Mouse (Mus musculus): ENCODE measurements around the gene Zer1. TPM values are rescaled to one million over a fixed set of nuclear protein-coding genes. Genes with fewer than 3 reads are reported as not detected.
"Not testable (repeated sequence)": the region's sequence is repeated elsewhere in the genome, so short reads cannot be mapped to it uniquely, and the experiment has no call there.

Zer1 gene
- polyA plus RNA-seq, 1 experiment from 2014 or later = 2.5 TPM

- Histone ChIP-seq H3K9ac (ENCODE audit: low read depth, low read length) (no peak overlapping the region), H3K36me3 (ENCODE audit: control insufficient read depth, insufficient read depth) (peaks cover 11% of the 10 kb centered on the region), H3K27me3 (ENCODE audit: control insufficient read depth, insufficient read depth, low read depth, low read length) (no peaks in the 10 kb centered on the region), H3K27ac (ENCODE audit: low read length) (no peak overlapping the region), H3K4me1 (ENCODE audit: control insufficient read depth, low read depth, low read length) (no peaks in the 10 kb centered on the region), H3K9me3 (replicated peaks; ENCODE audit: control insufficient read depth, low read length) (no peaks in the 10 kb centered on the region), H3K4me2 (ENCODE audit: low read depth, low read length) (no peak overlapping the region), H3K4me3 (ENCODE audit: low read depth, low read length) (no peak overlapping the region)
- 78% methylated on average over 8 of the region's 8 CpGs for WGBS (ENCODE audit: insufficient replicate concordance)
- no peak for ATAC-seq (ENCODE audit: low read depth)
These were observed 28.2 kb upstream of the Zer1 start for GRCm38 (mm10) chr2:30152616-30153015.

DNA sequence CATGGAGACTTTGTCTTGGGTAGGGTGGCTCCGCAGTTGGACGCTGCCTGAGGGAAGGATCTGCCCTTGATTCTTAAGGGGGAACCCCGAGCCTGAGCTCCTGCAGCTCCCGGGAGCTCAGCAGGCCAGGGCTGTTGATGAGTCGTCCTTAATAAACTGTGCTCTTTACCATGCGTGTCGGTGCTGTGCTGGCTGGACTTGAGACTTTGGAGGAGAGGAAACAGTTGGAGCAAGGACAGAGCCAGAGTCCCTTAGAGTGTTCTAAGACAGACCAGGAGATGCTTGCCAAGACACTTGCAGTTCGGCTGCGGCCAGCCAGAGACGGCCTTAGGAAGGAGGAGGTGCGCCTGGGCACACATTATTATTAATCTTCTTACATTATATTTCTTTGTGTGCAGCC lies 27.5 kb upstream of the Zer1 start:
- Histone ChIP-seq H3K36me3 (ENCODE audit: control insufficient read depth, insufficient read depth) (peaks cover 17% of the 10 kb centered on the region), H3K4me3 (ENCODE audit: low read depth, low read length) (no peak overlapping the region), H3K9ac (ENCODE audit: low read depth, low read length) (no peak overlapping the region), H3K9me3 (replicated peaks; ENCODE audit: control insufficient read depth, low read length) (no peaks in the 10 kb centered on the region), H3K4me1 (ENCODE audit: control insufficient read depth, low read depth, low read length) (no peaks in the 10 kb centered on the region), H3K4me2 (ENCODE audit: low read depth, low read length) (no peak overlapping the region), H3K27ac (ENCODE audit: low read length) (no peak overlapping the region), H3K27me3 (ENCODE audit: control insufficient read depth, insufficient read depth, low read depth, low read length) (no peaks in the 10 kb centered on the region)
- 79% methylated on average over 11 of the region's 11 CpGs for WGBS (ENCODE audit: insufficient replicate concordance)
- no peak for ATAC-seq (ENCODE audit: low read depth)

DNA sequence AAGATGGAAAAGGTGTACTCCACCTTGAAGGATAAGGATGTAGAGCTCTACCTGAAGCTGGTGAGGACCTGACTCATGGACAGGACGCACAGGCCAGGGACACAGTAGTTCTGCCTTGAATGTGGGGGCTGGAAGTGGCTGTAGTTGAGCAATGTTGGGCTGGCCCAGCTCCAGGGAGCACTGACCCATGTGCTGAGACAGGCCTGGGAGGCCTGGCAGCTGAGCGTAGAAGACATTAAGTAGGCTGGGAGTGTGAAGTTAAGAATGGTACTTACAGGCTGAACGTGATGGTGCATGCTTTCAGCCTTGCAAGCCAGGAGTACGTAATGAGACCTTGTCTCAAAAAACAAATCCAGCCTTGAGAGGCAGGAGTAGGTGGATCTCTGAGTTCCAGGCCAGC lies 23.1 kb upstream of the Zer1 start:
- Histone ChIP-seq H3K9me3 (replicated peaks; ENCODE audit: control insufficient read depth, low read length) (no peaks in the 10 kb centered on the region), H3K9ac (ENCODE audit: low read depth, low read length) (no peak overlapping the region), H3K4me2 (ENCODE audit: low read depth, low read length) (no peak overlapping the region), H3K27ac (ENCODE audit: low read length) (no peak overlapping the region), H3K4me3 (ENCODE audit: low read depth, low read length) (no peak overlapping the region), H3K27me3 (ENCODE audit: control insufficient read depth, insufficient read depth, low read depth, low read length) (no peaks in the 10 kb centered on the region), H3K36me3 (ENCODE audit: control insufficient read depth, insufficient read depth) (peaks cover 26% of the 10 kb centered on the region), H3K4me1 (ENCODE audit: control insufficient read depth, low read depth, low read length) (no peaks in the 10 kb centered on the region)
- 81% methylated on average over 4 of the region's 4 CpGs for WGBS (ENCODE audit: insufficient replicate concordance)
- peak; percentile 72 for ATAC-seq (ENCODE audit: low read depth)

DNA sequence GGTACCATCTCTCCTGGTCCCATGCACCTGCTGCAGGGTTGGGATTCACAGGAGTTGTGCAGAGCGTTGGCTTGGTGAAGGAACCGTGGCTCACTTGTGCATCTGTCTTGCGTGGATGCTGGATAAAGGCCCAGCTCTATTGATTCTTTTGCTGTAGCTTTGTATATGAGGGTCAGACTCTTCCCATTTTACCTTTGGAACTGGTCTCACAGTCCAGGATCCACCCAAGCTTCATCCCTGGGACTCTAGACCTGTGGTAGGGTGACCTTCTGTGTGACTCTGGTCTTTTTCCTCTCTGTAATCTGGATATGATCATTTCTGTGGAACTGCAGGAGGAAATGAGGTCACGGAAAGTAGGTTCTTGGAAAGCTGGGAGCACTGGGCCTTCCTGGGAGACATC lies 20.1 kb upstream of the Zer1 start:
- Histone ChIP-seq H3K9me3 (replicated peaks; ENCODE audit: control insufficient read depth, low read length) (no peaks in the 10 kb centered on the region), H3K9ac (ENCODE audit: low read depth, low read length) (no peak overlapping the region), H3K27me3 (ENCODE audit: control insufficient read depth, insufficient read depth, low read depth, low read length) (no peaks in the 10 kb centered on the region), H3K27ac (ENCODE audit: low read length) (no peak overlapping the region), H3K4me3 (ENCODE audit: low read depth, low read length) (no peak overlapping the region), H3K36me3 (ENCODE audit: control insufficient read depth, insufficient read depth) (peaks cover 20% of the 10 kb centered on the region), H3K4me2 (ENCODE audit: low read depth, low read length) (no peak overlapping the region), H3K4me1 (ENCODE audit: control insufficient read depth, low read depth, low read length) (no peaks in the 10 kb centered on the region)
- ATAC-seq (ENCODE audit: low read depth) = no peak
- WGBS (ENCODE audit: insufficient replicate concordance) = 86% methylated on average over 4 of the region's 4 CpGs

GRCm38 (mm10) chr2:30140021-30140420 lies 15.6 kb upstream of the Zer1 start:
- H3K36me3 ChIP-seq (ENCODE audit: control insufficient read depth, insufficient read depth); H3K9me3 ChIP-seq (replicated peaks; ENCODE audit: control insufficient read depth, low read length); H3K9ac ChIP-seq (ENCODE audit: low read depth, low read length); H3K4me2 ChIP-seq (ENCODE audit: low read depth, low read length); H3K4me3 ChIP-seq (ENCODE audit: low read depth, low read length); H3K27me3 ChIP-seq (ENCODE audit: control insufficient read depth, insufficient read depth, low read depth, low read length); ATAC-seq (ENCODE audit: low read depth); H3K27ac ChIP-seq (ENCODE audit: low read length): not testable (repeated sequence)
- WGBS (ENCODE audit: insufficient replicate concordance) = 75% methylated on average over 4 of the region's 4 CpGs
- peaks cover 18% of the 10 kb centered on the region for H3K4me1 ChIP-seq (ENCODE audit: control insufficient read depth, low read depth, low read length)

DNA sequence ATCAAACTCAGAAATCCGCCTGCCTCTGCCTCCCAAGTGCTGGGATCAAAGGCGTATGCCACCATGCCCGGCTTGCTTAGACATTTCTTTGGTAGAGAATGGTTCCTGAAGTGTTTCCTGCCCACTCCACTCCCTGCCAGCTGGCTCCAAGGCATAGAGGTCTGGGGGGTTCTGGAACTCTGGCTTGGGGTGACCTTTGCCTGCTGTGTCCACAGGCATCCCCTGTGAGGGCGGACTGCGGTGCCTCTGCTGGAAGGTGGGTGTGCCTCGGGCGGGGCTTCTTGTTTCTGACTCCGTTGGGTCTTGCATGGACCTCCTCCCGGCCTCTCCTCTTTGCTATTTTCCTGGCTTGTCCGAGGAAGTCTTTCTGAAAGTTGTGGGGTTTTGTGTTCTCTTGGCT lies 12.1 kb upstream of the Zer1 start:
- Histone ChIP-seq H3K36me3 (ENCODE audit: control insufficient read depth, insufficient read depth) (no peaks in the 10 kb centered on the region; the same call in 1 of the 2 replicates), H3K4me2 (ENCODE audit: low read depth, low read length) (no peak overlapping the region), H3K4me3 (ENCODE audit: low read depth, low read length) (no peak overlapping the region), H3K27ac (ENCODE audit: low read length) (no peak overlapping the region), H3K27me3 (ENCODE audit: control insufficient read depth, insufficient read depth, low read depth, low read length) (no peaks in the 10 kb centered on the region), H3K4me1 (ENCODE audit: control insufficient read depth, low read depth, low read length) (peaks cover 36% of the 10 kb centered on the region), H3K9ac (ENCODE audit: low read depth, low read length) (no peak overlapping the region), H3K9me3 (replicated peaks; ENCODE audit: control insufficient read depth, low read length) (no peaks in the 10 kb centered on the region)
- 56% methylated on average over 10 of the region's 10 CpGs for WGBS (ENCODE audit: insufficient replicate concordance)
- ATAC-seq (ENCODE audit: low read depth) = no peak

- no peaks in the 10 kb centered on the region for H3K27me3 ChIP-seq (ENCODE audit: control insufficient read depth, insufficient read depth, low read depth, low read length)
- H3K9ac ChIP-seq (ENCODE audit: low read depth, low read length) = peak overlapping the region; percentile 86
- no peak for ATAC-seq (ENCODE audit: low read depth)
- no peaks in the 10 kb centered on the region for H3K9me3 ChIP-seq (replicated peaks; ENCODE audit: control insufficient read depth, low read length)
- H3K4me2 ChIP-seq (ENCODE audit: low read depth, low read length) = peak overlapping the region; percentile 89
- peaks cover 36% of the 10 kb centered on the region for H3K4me1 ChIP-seq (ENCODE audit: control insufficient read depth, low read depth, low read length)
- WGBS (ENCODE audit: insufficient replicate concordance) = 31% methylated on average over 10 of the region's 10 CpGs
- H3K27ac ChIP-seq (ENCODE audit: low read length) = peak overlapping the region; percentile 71; the same call in 1 of the 2 replicates
- no peaks in the 10 kb centered on the region; the same call in 1 of the 2 replicates for H3K36me3 ChIP-seq (ENCODE audit: control insufficient read depth, insufficient read depth)
- peak overlapping the region; percentile 88 for H3K4me3 ChIP-seq (ENCODE audit: low read depth, low read length)
These were observed 10.7 kb upstream of the Zer1 start for GRCm38 (mm10) chr2:30134928-30135620.

GRCm38 (mm10) chr2:30134378-30134711 lies 10.0 kb upstream of the Zer1 start:
- no peaks in the 10 kb centered on the region for H3K27me3 ChIP-seq (ENCODE audit: control insufficient read depth, insufficient read depth, low read depth, low read length)
- H3K4me1 ChIP-seq (ENCODE audit: control insufficient read depth, low read depth, low read length) = peaks cover 36% of the 10 kb centered on the region
- H3K9me3 ChIP-seq (replicated peaks; ENCODE audit: control insufficient read depth, low read length) = no peaks in the 10 kb centered on the region
- 8% methylated on average over 6 of the region's 6 CpGs for WGBS (ENCODE audit: insufficient replicate concordance)
- ATAC-seq (ENCODE audit: low read depth) = no peak
- peak overlapping the region; percentile 86 for H3K9ac ChIP-seq (ENCODE audit: low read depth, low read length)
- H3K36me3 ChIP-seq (ENCODE audit: control insufficient read depth, insufficient read depth) = no peaks in the 10 kb centered on the region; the same call in 1 of the 2 replicates
- peak overlapping the region; percentile 71 for H3K27ac ChIP-seq (ENCODE audit: low read length)
- peak overlapping the region; percentile 88 for H3K4me3 ChIP-seq (ENCODE audit: low read depth, low read length)
- peak overlapping the region; percentile 89 for H3K4me2 ChIP-seq (ENCODE audit: low read depth, low read length)

DNA sequence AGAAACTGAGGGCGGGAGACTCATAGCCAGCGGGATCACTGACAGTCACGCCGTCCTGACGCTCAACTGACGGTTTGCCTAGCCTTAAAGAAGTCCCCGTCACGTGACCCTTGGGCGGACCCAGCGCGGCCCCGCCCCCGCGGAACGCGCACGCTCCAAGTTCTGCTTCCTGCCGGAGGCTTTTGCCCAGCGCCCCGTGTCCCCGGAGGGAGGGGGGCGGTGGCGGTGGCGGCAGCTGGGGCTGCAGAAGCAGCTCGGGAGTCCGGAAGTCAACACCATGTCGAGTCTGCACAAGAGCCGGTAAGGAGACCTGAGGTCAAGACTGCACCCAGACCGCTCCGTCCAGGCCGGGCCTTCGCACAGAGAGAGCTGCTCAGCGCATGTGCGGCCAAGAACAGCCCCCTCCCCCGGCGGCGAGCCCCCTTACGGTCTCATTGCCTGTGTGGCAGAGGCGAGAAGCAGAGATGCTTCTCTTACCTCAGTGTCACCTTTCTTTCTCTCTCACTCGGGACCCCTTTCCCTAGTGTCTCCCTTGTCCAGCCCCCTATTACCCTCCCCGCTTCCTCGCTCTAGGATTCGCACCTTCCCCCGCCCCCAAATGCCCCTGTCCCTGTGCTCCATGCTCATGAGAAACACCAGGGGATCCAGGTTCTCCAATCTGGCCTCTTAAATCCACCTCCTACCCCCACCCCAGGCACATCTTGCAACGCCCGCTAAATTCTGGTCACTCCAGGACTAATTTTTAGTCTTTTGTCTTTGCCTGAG lies 9.4 kb upstream of the Zer1 start, which contains the start of gene Tbc1d13:
Tbc1d13 (plus strand) TSS at position 134 of the 765 bp plus-strand sequence.
- WGBS (ENCODE audit: insufficient replicate concordance) = 0% methylated on average over 46 of the region's 46 CpGs
- Histone ChIP-seq H3K4me1 (ENCODE audit: control insufficient read depth, low read depth, low read length) (peaks cover 36% of the 10 kb centered on the region), H3K4me2 (ENCODE audit: low read depth, low read length) (peak within 1 kb of the TSS; percentile 89)

More for the DNA sequence above, 9.4 kb upstream of the Zer1 start, which contains the start of gene Tbc1d13:
- Histone ChIP-seq H3K27me3 (ENCODE audit: control insufficient read depth, insufficient read depth, low read depth, low read length) (no peaks in the 10 kb centered on the region), H3K36me3 (ENCODE audit: control insufficient read depth, insufficient read depth) (no peaks in the 10 kb centered on the region; the same call in 1 of the 2 replicates), H3K9ac (ENCODE audit: low read depth, low read length) (peak within 1 kb of the TSS; percentile 86), H3K27ac (ENCODE audit: low read length) (peak within 1 kb of the TSS; percentile 92), H3K9me3 (replicated peaks; ENCODE audit: control insufficient read depth, low read length) (no peaks in the 10 kb centered on the region), H3K4me3 (ENCODE audit: low read depth, low read length) (peak within 1 kb of the TSS; percentile 88)
- ATAC-seq (ENCODE audit: low read depth) = peak; percentile 96
